Mouse (Mus musculus) limb, embryonic 12.5 days (tissue): ENCODE results near the gene Stk39. TPM values are rescaled to one million over a fixed set of nuclear protein-coding genes. Genes with fewer than 3 reads are reported as not detected.

ENCODE experiments used
- ATAC-seq: fragments of 200-750 bp; cut with Nextera tagmentation; 2 replicates; pipeline ENCODE4 v1.8.0; 2017; ENCODE audit warnings: low read depth, moderate TSS enrichment; ENCODE audit not compliant: insufficient number of reproducible peaks, insufficient read depth, low FRiP score, low TSS enrichment
- H3K27ac ChIP-seq: fragments of 300-500 bp; sonication (generic); 2 replicates; pipeline ENCODE4 v1.5.1; 2016; ENCODE audit warnings: mild to moderate bottlenecking, moderate library complexity
- H3K27me3 ChIP-seq: fragments of 300-500 bp; sonication (generic); 2 replicates; pipeline ENCODE4 v1.6.1; 2016; ENCODE audit warnings: mild to moderate bottlenecking, moderate library complexity
- H3K36me3 ChIP-seq: fragments of 300-500 bp; sonication (generic); 2 replicates; pipeline ENCODE4 v1.6.1; 2016; ENCODE audit warnings: mild to moderate bottlenecking, moderate library complexity
- H3K4me1 ChIP-seq: fragments of 300-500 bp; sonication (generic); replicated peaks from 2 replicates; pipeline ENCODE4 v1.6.1; 2016
- H3K4me2 ChIP-seq: fragments of 300-500 bp; sonication (generic); 2 replicates; pipeline ENCODE4 v1.6.1; 2016; ENCODE audit warnings: mild to moderate bottlenecking, moderate library complexity
- H3K4me3 ChIP-seq: fragments of 300-500 bp; sonication (generic); replicated peaks from 2 replicates; pipeline ENCODE4 v1.5.1; 2016; ENCODE audit warnings: mild to moderate bottlenecking
- H3K9ac ChIP-seq: fragments of 300-500 bp; sonication (generic); replicated peaks from 2 replicates; pipeline ENCODE4 v1.6.1; 2016; ENCODE audit warnings: mild to moderate bottlenecking, moderate library complexity
- H3K9me3 ChIP-seq: fragments of 300-500 bp; sonication (generic); 2 replicates; pipeline ENCODE4 v1.6.1; 2016; ENCODE audit warnings: mild to moderate bottlenecking, moderate library complexity
- WGBS: fragments of 180-500 bp; shearing (Covaris S2); methylation state at CpG from one replicate; pipeline ENCODE4 v1.1.7; 2016; 5-methylcytosine and 5-hydroxymethylcytosine counted together
- polyA plus RNA-seq: library from polyadenylated mRNA; unstranded; fragments of >200 nt; fragmentation: Nextera tagmentation; extraction: Ambion mirVana; gene quantifications from 2 replicates; pipeline ENCODE4 v1.2.1, GENCODE M21; 2016

Stk39 gene
- polyA plus RNA-seq, 1 experiment from 2014 or later: 18.5 TPM

DNA sequence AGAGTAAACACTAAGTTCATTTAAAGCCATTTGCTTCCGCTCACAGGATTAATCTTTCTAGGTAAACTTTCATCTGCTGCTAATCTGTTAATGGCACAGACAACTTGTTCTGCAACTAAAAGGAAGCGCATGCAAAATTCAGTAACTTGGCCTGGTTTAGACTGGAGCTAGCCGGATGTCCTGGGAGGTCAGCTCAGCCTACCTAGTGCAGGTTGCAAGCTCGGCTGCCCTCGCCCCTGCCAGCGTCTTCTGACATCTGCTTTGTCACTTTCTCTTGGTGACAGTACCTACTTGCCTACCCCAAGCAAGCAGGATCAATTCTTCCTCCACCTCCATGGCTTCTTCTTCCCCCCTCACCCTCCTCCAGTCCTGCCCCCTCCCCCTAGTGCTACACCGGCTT is 106.6 kb downstream of the Stk39 start:
- H3K36me3 ChIP-seq: no peaks in the 10 kb centered on the region
- H3K4me2 ChIP-seq: peak overlapping the region; percentile 50; the same call in 1 of the 2 replicates
- 50% methylated on average over 7 of the region's 7 CpGs for WGBS
- peaks cover 28% of the 10 kb centered on the region for H3K4me1 ChIP-seq
- H3K27ac ChIP-seq: no peak overlapping the region
- ATAC-seq: no peak
- no peaks in the 10 kb centered on the region for H3K9me3 ChIP-seq
- H3K9ac ChIP-seq: no peak overlapping the region
- H3K4me3 ChIP-seq: no peak overlapping the region
- H3K27me3 ChIP-seq: no peaks in the 10 kb centered on the region

DNA sequence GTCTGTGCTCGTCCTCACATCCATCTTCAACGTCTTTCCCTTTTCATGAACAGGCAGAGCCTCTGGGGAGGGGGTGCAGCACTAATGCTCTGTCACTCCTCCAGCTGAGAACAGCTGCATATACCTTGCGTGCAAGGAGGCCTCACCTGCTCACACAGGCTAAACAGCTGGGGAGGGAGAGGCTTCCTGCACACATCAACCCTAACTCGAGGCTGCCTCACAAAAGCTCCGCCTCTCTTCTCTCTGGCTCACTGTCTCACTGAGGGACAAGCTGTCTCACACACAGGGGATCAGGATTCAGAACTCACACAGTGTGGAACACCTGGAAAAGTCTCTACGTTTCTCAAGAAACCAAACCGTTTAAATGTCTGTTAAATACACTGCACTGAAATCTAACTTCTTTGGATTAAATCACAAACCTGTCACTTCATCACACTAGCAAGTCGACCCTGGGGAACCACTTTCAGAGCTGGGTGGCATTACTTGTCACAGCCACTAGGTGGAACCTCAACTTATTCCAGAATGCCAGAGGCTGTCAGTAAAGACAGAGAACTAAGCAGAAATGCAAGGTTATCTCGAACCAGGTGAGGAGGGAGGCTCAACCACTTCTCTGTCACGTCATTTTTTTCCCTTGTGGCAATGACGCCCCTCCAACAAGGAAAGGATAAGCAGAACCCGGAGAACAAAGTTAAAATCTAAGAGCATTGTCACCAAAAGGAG is 107.7 kb downstream of the Stk39 start:
- H3K27ac ChIP-seq: no peak overlapping the region
- no peaks in the 10 kb centered on the region for H3K9me3 ChIP-seq
- 25% methylated on average over 12 of the region's 12 CpGs for WGBS
- peaks cover 28% of the 10 kb centered on the region for H3K4me1 ChIP-seq
- H3K4me2 ChIP-seq: no peak overlapping the region
- H3K4me3 ChIP-seq: no peak overlapping the region
- no peak overlapping the region for H3K9ac ChIP-seq
- peak; percentile 73; the same call in 1 of the 2 replicates for ATAC-seq
- H3K27me3 ChIP-seq: no peaks in the 10 kb centered on the region
- no peaks in the 10 kb centered on the region for H3K36me3 ChIP-seq

DNA sequence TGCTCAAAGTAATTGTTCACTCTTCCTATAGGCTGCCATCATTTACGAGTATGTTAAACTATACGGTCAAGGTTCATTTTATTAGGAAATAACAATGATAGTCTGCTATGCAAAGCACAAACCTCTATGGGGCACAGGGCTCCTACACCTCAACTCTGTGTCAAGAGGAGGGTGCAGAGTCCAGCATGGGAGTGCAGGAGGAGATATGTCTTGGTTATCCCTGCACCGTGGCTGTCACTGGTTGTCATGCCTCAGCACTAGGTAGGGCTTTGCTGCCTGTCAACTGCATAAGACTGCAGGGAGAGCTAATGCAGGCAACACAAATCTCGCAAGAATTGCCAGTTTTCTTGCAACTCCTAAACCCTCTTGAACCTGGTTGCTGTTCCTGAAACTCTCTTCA is 108.9 kb downstream of the Stk39 start:
- Histone ChIP-seq H3K4me1 (peaks cover 28% of the 10 kb centered on the region), H3K9me3 (no peaks in the 10 kb centered on the region), H3K4me2 (no peak overlapping the region), H3K4me3 (no peak overlapping the region), H3K27me3 (no peaks in the 10 kb centered on the region), H3K36me3 (peaks cover 6% of the 10 kb centered on the region; the same call in 1 of the 2 replicates), H3K27ac (no peak overlapping the region), H3K9ac (no peak overlapping the region)
- WGBS: 70% methylated on average over 4 of the region's 4 CpGs
- no peak for ATAC-seq

DNA sequence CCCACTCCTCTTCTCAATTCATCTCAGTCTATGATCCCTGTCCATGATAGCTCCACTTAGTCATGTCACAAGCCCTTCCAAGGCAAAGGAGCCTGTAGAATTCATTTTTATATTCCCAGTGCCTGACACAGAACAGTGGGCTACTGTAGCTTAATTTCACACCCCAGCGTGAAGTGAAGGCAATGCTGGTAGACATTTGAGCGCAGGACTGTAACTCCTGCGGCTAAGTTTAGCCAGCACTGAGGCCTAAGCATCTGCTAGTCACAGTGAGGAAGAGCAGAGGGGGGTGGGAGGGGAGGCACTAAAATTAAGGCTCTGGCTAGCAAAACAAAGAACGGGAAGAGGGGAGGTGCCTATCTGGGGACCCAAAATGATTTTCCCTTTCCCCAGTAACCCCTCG is 110.4 kb downstream of the Stk39 start:
- Histone ChIP-seq H3K9me3 (no peaks in the 10 kb centered on the region), H3K36me3 (peaks cover 10% of the 10 kb centered on the region; the same call in 1 of the 2 replicates), H3K4me3 (no peak overlapping the region), H3K4me2 (no peak overlapping the region), H3K9ac (no peak overlapping the region), H3K4me1 (peaks cover 28% of the 10 kb centered on the region), H3K27me3 (no peaks in the 10 kb centered on the region), H3K27ac (no peak overlapping the region)
- ATAC-seq: no peak
- 54% methylated on average over 5 of the region's 5 CpGs for WGBS

DNA sequence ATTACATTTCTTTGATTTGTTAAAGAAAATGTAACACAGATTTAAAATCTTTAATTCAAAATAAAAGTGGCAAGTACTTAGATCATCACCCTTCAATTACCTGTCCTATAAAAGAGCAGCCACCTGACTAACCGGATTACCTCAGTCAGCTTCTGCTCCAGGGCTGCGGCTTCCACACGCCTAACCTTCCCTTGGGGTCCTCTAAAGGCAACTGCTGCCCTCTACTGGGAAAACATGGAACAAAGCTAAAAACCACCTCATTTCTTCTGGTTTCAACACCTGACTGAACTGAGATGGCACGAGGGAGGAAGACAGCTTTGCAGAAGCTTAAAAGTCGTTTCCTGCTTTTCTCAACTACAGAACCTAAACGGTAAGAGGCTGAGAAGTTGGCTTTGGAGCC is 121.4 kb downstream of the Stk39 start:
- Histone ChIP-seq H3K4me1 (no peaks in the 10 kb centered on the region), H3K27ac (no peak overlapping the region), H3K27me3 (no peaks in the 10 kb centered on the region; the same call in 1 of the 2 replicates), H3K9me3 (no peaks in the 10 kb centered on the region), H3K9ac (no peak overlapping the region), H3K4me3 (no peak overlapping the region), H3K36me3 (peaks cover 17% of the 10 kb centered on the region; the same call in 1 of the 2 replicates), H3K4me2 (no peak overlapping the region)
- ATAC-seq: no peak
- 12% methylated on average over 6 of the region's 6 CpGs for WGBS

DNA sequence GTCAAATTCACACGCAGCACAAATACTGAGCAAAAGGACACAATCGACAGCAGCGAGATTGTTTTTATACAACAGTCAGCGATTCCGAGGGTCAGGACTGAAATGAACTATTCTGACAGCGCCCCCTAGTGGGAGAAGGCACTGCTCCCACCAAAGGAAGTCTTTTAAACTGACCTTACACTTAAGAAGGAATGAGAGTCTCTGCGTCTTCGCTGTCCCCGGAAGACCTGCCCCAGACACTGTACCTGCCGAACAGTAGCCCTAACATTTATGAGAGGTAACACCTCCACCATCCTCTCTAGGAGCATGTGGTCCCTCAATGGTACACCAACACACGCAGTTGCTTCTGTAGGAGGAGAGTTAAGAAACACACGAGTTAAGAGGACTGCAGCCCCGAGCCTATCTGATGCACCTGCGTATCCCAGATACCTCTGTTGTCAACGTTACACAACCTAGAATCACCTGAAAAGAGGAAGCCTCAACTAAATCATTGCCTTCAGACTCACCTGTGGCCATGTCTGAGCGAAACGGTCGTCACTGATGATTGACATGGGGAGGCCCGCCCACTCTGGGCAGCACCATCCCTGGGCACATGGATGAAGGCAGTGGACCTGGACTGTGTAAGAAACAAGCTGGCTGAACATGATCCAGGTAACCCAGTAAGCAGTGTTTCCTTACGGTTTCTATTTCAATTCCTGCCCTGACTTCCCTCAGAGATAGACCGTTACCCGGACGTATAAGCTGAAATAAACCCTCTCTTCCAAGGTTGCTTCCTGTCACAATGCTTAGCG is 122.3 kb downstream of the Stk39 start:
- WGBS: 59% methylated on average over 24 of the region's 24 CpGs
- H3K27ac ChIP-seq: no peak overlapping the region
- ATAC-seq: peak; percentile 16; the same call in 1 of the 2 replicates

DNA sequence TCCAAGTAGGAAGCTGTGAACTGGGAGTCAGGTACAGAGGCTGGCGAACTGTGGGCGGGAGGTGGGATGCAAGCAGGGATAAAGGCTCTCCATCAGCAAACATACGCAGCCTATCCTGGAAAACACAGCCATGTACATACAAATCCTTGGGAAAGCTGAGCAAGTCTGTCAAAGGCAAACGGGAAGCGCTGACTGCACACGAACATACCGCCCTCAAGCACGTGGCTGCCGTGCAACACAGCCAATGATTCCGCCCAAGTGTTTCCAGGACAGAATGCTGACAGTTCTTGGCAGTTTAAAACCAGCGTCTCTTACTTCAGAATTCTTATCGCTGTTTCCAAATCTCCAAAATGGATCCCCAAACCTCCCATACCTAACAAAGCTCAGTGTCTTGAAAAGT is 123.1 kb downstream of the Stk39 start:
- no peak overlapping the region for H3K27ac ChIP-seq
- H3K9me3 ChIP-seq: no peaks in the 10 kb centered on the region
- no peak overlapping the region for H3K9ac ChIP-seq
- no peak for ATAC-seq
- H3K27me3 ChIP-seq: no peaks in the 10 kb centered on the region; the same call in 1 of the 2 replicates
- no peak overlapping the region for H3K4me2 ChIP-seq
- peaks cover 17% of the 10 kb centered on the region; the same call in 1 of the 2 replicates for H3K36me3 ChIP-seq
- no peak overlapping the region for H3K4me3 ChIP-seq
- WGBS: 85% methylated on average over 12 of the region's 12 CpGs
- no peaks in the 10 kb centered on the region for H3K4me1 ChIP-seq

More for the DNA sequence above, 122.3 kb downstream of the Stk39 start:
- Histone ChIP-seq H3K9ac (no peak overlapping the region), H3K4me3 (no peak overlapping the region), H3K36me3 (peaks cover 17% of the 10 kb centered on the region; the same call in 1 of the 2 replicates), H3K9me3 (no peaks in the 10 kb centered on the region), H3K4me1 (no peaks in the 10 kb centered on the region), H3K4me2 (no peak overlapping the region), H3K27me3 (no peaks in the 10 kb centered on the region; the same call in 1 of the 2 replicates)

DNA sequence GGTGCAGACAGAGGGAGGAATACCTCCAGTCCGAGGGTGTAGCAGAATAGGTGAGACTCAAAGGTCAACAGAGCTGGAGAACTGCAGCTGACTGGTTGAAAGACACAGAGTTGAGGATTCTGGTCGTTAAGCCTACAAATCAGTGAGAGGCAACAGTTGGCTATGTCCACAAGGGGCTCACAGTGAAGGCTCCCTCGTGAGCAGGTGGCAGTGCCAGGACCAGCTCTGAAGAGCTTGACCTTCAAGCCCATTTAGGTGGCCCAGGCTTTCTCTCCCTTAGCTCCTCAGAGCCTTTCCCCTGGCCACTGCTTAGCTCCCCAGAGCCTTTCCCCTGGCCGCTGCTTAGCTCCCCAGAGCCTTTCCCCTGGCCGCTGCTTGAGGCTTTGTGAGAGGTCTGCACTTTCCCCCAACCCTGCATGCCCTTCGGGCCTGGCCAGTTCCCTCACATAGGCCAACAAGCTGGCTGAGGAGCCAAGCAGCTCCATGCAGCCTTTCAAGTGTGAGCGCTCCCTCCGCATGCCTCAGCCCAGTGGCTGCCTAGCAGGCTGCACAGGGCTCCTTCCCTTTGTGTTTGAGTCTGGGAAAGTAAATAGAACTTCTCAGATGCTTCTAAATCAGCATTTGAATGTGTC is 125.3 kb downstream of the Stk39 start:
- Histone ChIP-seq H3K9me3 (no peaks in the 10 kb centered on the region), H3K4me2 (no peak overlapping the region), H3K9ac (no peak overlapping the region), H3K4me3 (no peak overlapping the region), H3K4me1 (no peaks in the 10 kb centered on the region), H3K27me3 (no peaks in the 10 kb centered on the region), H3K27ac (no peak overlapping the region), H3K36me3 (0 out of 2 replicates have a peak, but pooled peaks cover 9% of the 10 kb centered on the region)
- no peak for ATAC-seq
- 62% methylated on average over 8 of the region's 8 CpGs for WGBS

DNA sequence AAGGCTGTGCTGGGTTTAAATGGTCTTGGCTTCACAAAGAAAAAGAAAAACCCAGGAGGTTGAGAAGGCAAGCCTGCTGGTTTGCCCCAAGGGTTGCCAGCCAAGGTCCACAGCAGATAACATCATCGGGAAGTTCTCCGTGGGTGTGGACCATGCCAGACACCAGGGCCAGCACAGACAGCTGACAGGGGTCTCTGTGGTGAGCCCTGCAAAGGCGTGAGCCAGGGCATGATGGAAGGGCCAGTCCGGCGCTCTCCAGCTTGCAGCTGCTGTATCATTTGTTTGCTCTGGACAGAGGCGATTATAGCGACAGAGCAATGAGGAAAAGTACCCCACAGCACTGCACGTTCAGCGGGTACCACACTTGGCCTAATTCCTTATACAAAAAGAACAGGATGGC is 126.8 kb downstream of the Stk39 start:
- Histone ChIP-seq H3K4me2 (no peak overlapping the region), H3K4me1 (no peaks in the 10 kb centered on the region), H3K27ac (no peak overlapping the region), H3K27me3 (no peaks in the 10 kb centered on the region), H3K36me3 (0 out of 2 replicates have a peak, but pooled peaks cover 9% of the 10 kb centered on the region), H3K4me3 (no peak overlapping the region), H3K9me3 (no peaks in the 10 kb centered on the region), H3K9ac (no peak overlapping the region)
- 93% methylated on average over 9 of the region's 9 CpGs for whole genome bisulfite sequencing
- ATAC-seq: no peak

DNA sequence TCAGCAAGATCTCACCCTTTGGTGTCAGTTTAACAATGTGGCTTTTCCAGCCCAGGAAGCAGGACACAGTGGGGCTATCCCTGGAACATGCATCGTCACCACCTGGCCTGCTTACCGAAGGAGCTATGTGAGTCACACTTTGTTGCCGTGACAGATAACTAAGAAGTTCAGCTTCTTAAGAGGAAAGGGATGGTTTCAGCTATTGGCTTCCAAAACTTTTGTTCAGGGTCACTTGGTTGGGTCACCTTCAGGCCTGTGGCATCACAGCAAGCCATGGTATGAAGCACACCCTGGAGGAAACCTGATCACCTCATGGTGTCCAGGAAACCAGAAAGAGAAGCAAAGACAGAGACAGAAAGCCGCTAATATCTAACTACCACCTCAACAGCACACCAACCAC is 128.3 kb downstream of the Stk39 start:
- Histone ChIP-seq H3K9me3 (no peaks in the 10 kb centered on the region), H3K36me3 (0 out of 2 replicates have a peak, but pooled peaks cover 8% of the 10 kb centered on the region), H3K4me1 (no peaks in the 10 kb centered on the region), H3K27me3 (no peaks in the 10 kb centered on the region), H3K27ac (no peak overlapping the region), H3K4me2 (no peak overlapping the region), H3K9ac (no peak overlapping the region), H3K4me3 (no peak overlapping the region)
- no peak for ATAC-seq
- 95% methylated on average over 4 of the region's 4 CpGs for WGBS

DNA sequence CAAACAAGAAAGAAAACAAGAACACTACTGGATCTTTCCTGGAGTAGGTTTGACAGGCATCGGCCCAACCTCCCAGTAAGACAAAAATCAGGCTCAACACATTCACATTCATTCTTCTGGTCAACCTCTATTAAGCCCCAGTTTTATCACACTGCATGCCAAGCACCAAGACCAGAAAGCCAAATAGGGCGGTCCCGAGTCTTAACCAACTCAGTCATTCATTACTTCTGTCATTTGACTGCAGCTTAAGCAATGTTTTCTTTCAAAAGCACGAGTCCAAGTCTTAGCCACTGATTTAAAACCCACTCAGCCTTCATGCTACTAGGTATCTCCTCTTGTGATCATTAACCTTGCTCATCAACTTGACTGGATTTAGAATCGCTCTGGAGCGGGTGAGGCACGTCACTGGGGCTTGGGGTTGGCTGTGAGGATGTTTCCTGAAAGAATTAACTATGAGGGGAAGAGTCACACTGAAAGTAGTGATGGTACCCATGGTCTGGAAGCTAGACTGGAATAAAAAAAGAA is 129.9 kb downstream of the Stk39 start:
- H3K36me3 ChIP-seq: no peaks in the 10 kb centered on the region
- H3K4me2 ChIP-seq: no peak overlapping the region
- H3K4me1 ChIP-seq: no peaks in the 10 kb centered on the region
- H3K27ac ChIP-seq: no peak overlapping the region
- H3K9me3 ChIP-seq: no peaks in the 10 kb centered on the region
- H3K4me3 ChIP-seq: no peak overlapping the region
- ATAC-seq: no peak
- 92% methylated on average over 7 of the region's 7 CpGs for WGBS
- no peak overlapping the region for H3K9ac ChIP-seq
- no peaks in the 10 kb centered on the region for H3K27me3 ChIP-seq
